13 mouse cellular contexts compared by ENCODE assay signal in the genomic region with DNA sequence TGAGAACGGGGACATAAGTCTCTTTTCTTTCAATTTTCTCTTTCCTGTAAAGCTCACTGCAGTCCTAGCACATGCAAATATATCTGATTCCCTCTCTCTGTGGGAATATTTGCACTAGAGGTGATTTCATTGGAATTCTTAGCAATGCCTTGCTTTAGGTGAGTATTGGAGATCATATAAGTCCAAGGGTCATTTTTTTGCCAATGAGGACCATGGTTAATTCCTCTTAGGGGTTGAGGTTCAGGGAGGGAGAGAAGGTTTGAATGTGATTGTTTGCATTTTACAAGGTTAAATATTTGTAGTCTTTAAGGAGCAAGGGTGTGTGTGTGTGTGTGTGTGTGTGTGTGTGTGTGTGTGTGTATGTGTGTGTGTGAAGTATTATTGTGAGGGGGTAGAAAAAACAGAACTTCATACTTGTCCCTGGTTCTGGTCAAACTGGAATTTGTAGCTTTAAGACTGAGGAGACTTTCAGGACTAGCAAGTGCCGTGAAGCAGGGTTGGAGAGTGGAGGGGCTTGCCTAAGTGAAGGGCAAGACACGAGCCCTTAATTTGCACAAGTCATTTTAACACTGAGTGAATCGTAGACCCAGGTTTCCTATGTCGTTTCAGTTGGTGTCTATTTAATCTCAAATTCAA.
"Had no signal": no experiment of that assay in that cellular context is flagged by ENCODE, and none has a peak within 500 bp of the region (broad histone marks: within the 10 kb centered on the region; RNA-seq: fewer than 3 reads in every experiment).

No protein-coding gene starts in this region.

- H3K36me3 ChIP-seq: hindbrain, embryonic 15.5 days; limb, embryonic 13.5 days; midbrain, embryonic 12.5 days had no signal

- H3K27me3 ChIP-seq: hindbrain, embryonic 15.5 days; limb, embryonic 13.5 days; midbrain, embryonic 12.5 days had no signal

- H3K9ac ChIP-seq: hindbrain, embryonic 15.5 days; limb, embryonic 13.5 days; liver, embryonic 14.5 days; midbrain, embryonic 12.5 days had no signal

- H3K4me3 ChIP-seq: hindbrain, embryonic 15.5 days; layer of hippocampus, adult 2 months; limb, embryonic 13.5 days; midbrain, embryonic 12.5 days had no signal

- H3K27ac ChIP-seq: hindbrain, embryonic 15.5 days; layer of hippocampus, adult 2 months; liver, embryonic 14.5 days; midbrain, embryonic 12.5 days had no signal

- DNase-seq: kidney, adult 2 months; kidney, postnatal 10 days; kidney, postnatal 4 days; left cerebral cortex, postnatal 4 days; lung, postnatal 10 days; right cerebral cortex, postnatal 25 days; thymus, adult 18-20 months; thymus, postnatal 14 days had no signal

- H3K9me3 ChIP-seq: hindbrain, embryonic 15.5 days; limb, embryonic 13.5 days; midbrain, embryonic 12.5 days had no signal

- H3K4me2 ChIP-seq: hindbrain, embryonic 15.5 days; limb, embryonic 13.5 days; midbrain, embryonic 12.5 days had no signal

- H3K4me1 ChIP-seq: hindbrain, embryonic 15.5 days; midbrain, embryonic 12.5 days had no signal
